Mouse (Mus musculus) neural tube, embryonic 13.5 days (tissue): Measurements from ENCODE around the gene Tex38. TPM values are rescaled to one million over a fixed set of nuclear protein-coding genes. Genes with fewer than 3 reads are reported as not detected.
A peak's percentile ranks its signal among the peaks of the same experiment; 100 is the strongest.

Source experiments
- ATAC-seq: fragments of 200-750 bp; cut with Nextera tagmentation; 2 replicates; pipeline ENCODE4 v1.8.0; 2017; ENCODE audit warnings: low read depth, mild to moderate bottlenecking, moderate TSS enrichment, moderate library complexity
- H3K27ac ChIP-seq: fragments of 300-500 bp; sonication (generic); replicated peaks from 2 replicates; pipeline ENCODE4 v1.5.1; 2015; ENCODE audit warnings: moderate library complexity, mild to moderate bottlenecking, inconsistent platforms
- H3K27me3 ChIP-seq: fragments of 300-500 bp; sonication (generic); 2 replicates; pipeline ENCODE4 v1.6.1; 2015; ENCODE audit warnings: mild to moderate bottlenecking, inconsistent platforms
- H3K36me3 ChIP-seq: fragments of 300-500 bp; sonication (generic); 2 replicates; pipeline ENCODE4 v1.6.1; 2015; ENCODE audit warnings: mild to moderate bottlenecking, inconsistent platforms
- H3K4me1 ChIP-seq: fragments of 300-500 bp; sonication (generic); replicated peaks from 2 replicates; pipeline ENCODE4 v1.6.1; 2015; ENCODE audit warnings: inconsistent platforms
- H3K4me2 ChIP-seq: fragments of 300-500 bp; sonication (generic); 2 replicates; pipeline ENCODE4 v1.6.1; 2015; ENCODE audit warnings: inconsistent platforms, mild to moderate bottlenecking, moderate library complexity
- H3K4me3 ChIP-seq: fragments of 300-500 bp; sonication (generic); 2 replicates; pipeline ENCODE4 v1.5.1; 2015; ENCODE audit warnings: mild to moderate bottlenecking, inconsistent platforms
- H3K9ac ChIP-seq: fragments of 300-500 bp; sonication (generic); 2 replicates; pipeline ENCODE4 v1.6.1; 2015; ENCODE audit warnings: moderate library complexity, mild to moderate bottlenecking, inconsistent platforms
- H3K9me3 ChIP-seq: fragments of 300-500 bp; sonication (generic); 2 replicates; pipeline ENCODE4 v1.6.1; 2016; ENCODE audit warnings: inconsistent platforms
- WGBS: fragments of 180-500 bp; shearing (Covaris S2); methylation state at CpG from one replicate; pipeline ENCODE4 v1.1.7; 2015; 5-methylcytosine and 5-hydroxymethylcytosine counted together
- polyA plus RNA-seq: library from polyadenylated mRNA; unstranded; fragments of >200 nt; fragmentation: Nextera tagmentation; extraction: Ambion mirVana; gene quantifications from 2 replicates; pipeline ENCODE4 v1.2.1, GENCODE M21; 2015

Tex38 gene
- polyA plus RNA-seq, 1 experiment from 2014 or later, result not detected

GRCm38 (mm10) chr4:115764581-115764980 is 16.2 kb downstream of the Tex38 start:
- no peak for ATAC-seq
- Histone ChIP-seq H3K9ac (no peak overlapping the region), H3K36me3 (peaks cover 74% of the 10 kb centered on the region), H3K4me1 (peaks cover 8% of the 10 kb centered on the region), H3K4me3 (no peak overlapping the region), H3K9me3 (no peaks in the 10 kb centered on the region), H3K27me3 (no peaks in the 10 kb centered on the region), H3K4me2 (no peak overlapping the region), H3K27ac (no peak overlapping the region)
- 87% methylated on average over 11 of the region's 11 CpGs for WGBS

- no peaks in the 10 kb centered on the region for H3K27me3 ChIP-seq
- no peak overlapping the region for H3K27ac ChIP-seq
- H3K9me3 ChIP-seq, result no peaks in the 10 kb centered on the region
- ATAC-seq, result no peak
- 43% methylated on average over 3 of the region's 3 CpGs for WGBS
- no peak overlapping the region for H3K4me3 ChIP-seq
- H3K9ac ChIP-seq, result no peak overlapping the region
- H3K4me1 ChIP-seq, result no peaks in the 10 kb centered on the region
- peaks cover 70% of the 10 kb centered on the region for H3K36me3 ChIP-seq
- H3K4me2 ChIP-seq, result no peak overlapping the region
Measured at GRCm38 (mm10) chr4:115761206-115761605, 19.6 kb downstream of the Tex38 start.

GRCm38 (mm10) chr4:115754851-115755250 is 26.0 kb downstream of the Tex38 start:
- 98% methylated on average over 1 of the region's 1 CpGs for WGBS
- Histone ChIP-seq H3K4me3 (no peak overlapping the region), H3K27ac (no peak overlapping the region), H3K4me2 (no peak overlapping the region), H3K36me3 (peaks cover 56% of the 10 kb centered on the region), H3K9me3 (no peaks in the 10 kb centered on the region), H3K27me3 (no peaks in the 10 kb centered on the region), H3K4me1 (no peaks in the 10 kb centered on the region), H3K9ac (no peak overlapping the region)
- ATAC-seq, result no peak

- peaks cover 56% of the 10 kb centered on the region for H3K36me3 ChIP-seq
- no peak overlapping the region for H3K9ac ChIP-seq
- H3K4me2 ChIP-seq, result no peak overlapping the region
- WGBS, result 90% methylated on average over 3 of the region's 3 CpGs
- no peaks in the 10 kb centered on the region for H3K9me3 ChIP-seq
- no peaks in the 10 kb centered on the region for H3K4me1 ChIP-seq
- no peak overlapping the region for H3K27ac ChIP-seq
- no peak overlapping the region for H3K4me3 ChIP-seq
- no peak for ATAC-seq
- no peaks in the 10 kb centered on the region for H3K27me3 ChIP-seq
Measured at GRCm38 (mm10) chr4:115754101-115754500, 26.7 kb downstream of the Tex38 start.

- Histone ChIP-seq H3K27ac (no peak overlapping the region), H3K9ac (no peak overlapping the region), H3K4me1 (no peaks in the 10 kb centered on the region), H3K4me3 (no peak overlapping the region), H3K36me3 (peaks cover 52% of the 10 kb centered on the region), H3K27me3 (no peaks in the 10 kb centered on the region), H3K4me2 (no peak overlapping the region), H3K9me3 (no peaks in the 10 kb centered on the region)
- no peak for ATAC-seq
- WGBS, result 82% methylated on average over 1 of the region's 1 CpGs
Measured at GRCm38 (mm10) chr4:115749336-115749735, 31.5 kb downstream of the Tex38 start.

- WGBS, result 7% methylated on average over 1 of the region's 1 CpGs
- no peaks in the 10 kb centered on the region for H3K4me1 ChIP-seq
- H3K4me3 ChIP-seq, result no peak overlapping the region
- no peaks in the 10 kb centered on the region for H3K9me3 ChIP-seq
- H3K27me3 ChIP-seq, result no peaks in the 10 kb centered on the region
- no peak overlapping the region for H3K4me2 ChIP-seq
- peaks cover 50% of the 10 kb centered on the region for H3K36me3 ChIP-seq
- no peak for ATAC-seq
- H3K9ac ChIP-seq, result no peak overlapping the region
- H3K27ac ChIP-seq, result no peak overlapping the region
Measured at GRCm38 (mm10) chr4:115748181-115748580, 32.6 kb downstream of the Tex38 start.

GRCm38 (mm10) chr4:115743096-115743495 is 37.7 kb downstream of the Tex38 start:
- no peaks in the 10 kb centered on the region for H3K9me3 ChIP-seq
- H3K36me3 ChIP-seq, result peaks cover 54% of the 10 kb centered on the region
- no peak overlapping the region for H3K9ac ChIP-seq

GRCm38 (mm10) chr4:115742658-115743057 is 38.2 kb downstream of the Tex38 start:
- H3K9ac ChIP-seq, result no peak overlapping the region
- H3K4me3 ChIP-seq, result no peak overlapping the region
- H3K27me3 ChIP-seq, result no peaks in the 10 kb centered on the region
- no peaks in the 10 kb centered on the region for H3K9me3 ChIP-seq
- peaks cover 53% of the 10 kb centered on the region for H3K36me3 ChIP-seq
- peaks cover 24% of the 10 kb centered on the region for H3K4me1 ChIP-seq
- H3K27ac ChIP-seq, result no peak overlapping the region
- ATAC-seq, result no peak
- no peak overlapping the region for H3K4me2 ChIP-seq

More at GRCm38 (mm10) chr4:115743096-115743495, 37.7 kb downstream of the Tex38 start:
- WGBS, result 88% methylated on average over 4 of the region's 4 CpGs
- no peak for ATAC-seq
- no peak overlapping the region for H3K4me2 ChIP-seq
- H3K27ac ChIP-seq, result no peak overlapping the region
- H3K4me1 ChIP-seq, result peaks cover 22% of the 10 kb centered on the region
- H3K27me3 ChIP-seq, result no peaks in the 10 kb centered on the region
- no peak overlapping the region for H3K4me3 ChIP-seq

- peaks cover 11% of the 10 kb centered on the region for H3K27me3 ChIP-seq
- peaks cover 34% of the 10 kb centered on the region for H3K36me3 ChIP-seq
- no peaks in the 10 kb centered on the region for H3K9me3 ChIP-seq
- peak overlapping the region; percentile 92 for H3K9ac ChIP-seq
- ATAC-seq, result no peak
- peaks cover 28% of the 10 kb centered on the region for H3K4me1 ChIP-seq
- peak overlapping the region; percentile 78 for H3K4me3 ChIP-seq
- H3K27ac ChIP-seq, result no peak overlapping the region
- peak overlapping the region; percentile 88 for H3K4me2 ChIP-seq
- WGBS, result 52% methylated on average over 13 of the region's 13 CpGs
Measured at GRCm38 (mm10) chr4:115738481-115738985, 42.3 kb downstream of the Tex38 start.

GRCm38 (mm10) chr4:115737551-115738041 is 43.2 kb downstream of the Tex38 start, which contains the start of gene Efcab14:
Gene Efcab14 (plus strand): TSS chr4:115737744.
- ATAC-seq, result peak; percentile 99
- WGBS, result under 1% methylated on average over 45 of the region's 45 CpGs

GRCm38 (mm10) chr4:115734867-115735266 is 46.0 kb downstream of the Tex38 start:
- Histone ChIP-seq H3K4me3 (no peak overlapping the region), H3K9me3 (no peaks in the 10 kb centered on the region), H3K27me3 (peaks cover 25% of the 10 kb centered on the region), H3K27ac (no peak overlapping the region), H3K4me2 (no peak overlapping the region), H3K9ac (no peak overlapping the region), H3K4me1 (peaks cover 24% of the 10 kb centered on the region), H3K36me3 (peaks cover under 1% of the 10 kb centered on the region)
- 63% methylated on average over 4 of the region's 4 CpGs for WGBS
- ATAC-seq, result no peak

More at GRCm38 (mm10) chr4:115737551-115738041, 43.2 kb downstream of the Tex38 start, which contains the start of gene Efcab14:
- peak within 1 kb of the TSS; percentile 89 for H3K27ac ChIP-seq
- no peaks in the 10 kb centered on the region for H3K9me3 ChIP-seq
- H3K4me2 ChIP-seq, result peak within 1 kb of the TSS; percentile 88
- peak within 1 kb of the TSS; percentile 92 for H3K9ac ChIP-seq
- peaks cover 12% of the 10 kb centered on the region for H3K27me3 ChIP-seq
- peaks cover 26% of the 10 kb centered on the region for H3K36me3 ChIP-seq
- H3K4me3 ChIP-seq, result peak within 1 kb of the TSS; percentile 78
- H3K4me1 ChIP-seq, result peaks cover 28% of the 10 kb centered on the region

GRCm38 (mm10) chr4:115733746-115734145 is 47.1 kb downstream of the Tex38 start:
- Histone ChIP-seq H3K9ac (no peak overlapping the region), H3K36me3 (no peaks in the 10 kb centered on the region), H3K9me3 (no peaks in the 10 kb centered on the region), H3K4me2 (no peak overlapping the region), H3K4me1 (peaks cover 13% of the 10 kb centered on the region), H3K27ac (no peak overlapping the region), H3K27me3 (peaks cover 26% of the 10 kb centered on the region), H3K4me3 (no peak overlapping the region)
- WGBS, result 82% methylated on average over 5 of the region's 5 CpGs
- ATAC-seq, result no peak
